Mouse (Mus musculus) hindbrain, embryonic 14.5 days (tissue): ENCODE measurements around the gene Mypn. TPM values are rescaled to one million over a fixed set of nuclear protein-coding genes. Genes with fewer than 3 reads are reported as not detected.
A peak's percentile ranks its signal among the peaks of the same experiment; 100 is the strongest.

ENCODE experiments used
- ATAC-seq: fragments of 200-750 bp; cut with Nextera tagmentation; 2 replicates; pipeline ENCODE4 v1.8.0; 2017; ENCODE audit warnings: moderate number of reproducible peaks, mild to moderate bottlenecking, moderate TSS enrichment, moderate library complexity; ENCODE audit not compliant: low FRiP score
- DNase-seq: peaks from one replicate; pipeline ENCODE4 v3.0.0-alpha.2; 2015; ENCODE audit warnings: low spot score
- H3K27ac ChIP-seq: fragments of 300-500 bp; sonication (generic); 2 replicates; pipeline ENCODE4 v1.5.1; 2014; ENCODE audit warnings: mild to moderate bottlenecking, moderate library complexity
- H3K27me3 ChIP-seq: fragments of 300-500 bp; sonication (generic); 2 replicates; pipeline ENCODE4 v1.6.1; 2014; ENCODE audit warnings: mild to moderate bottlenecking, low read length, mixed read lengths; ENCODE audit not compliant: control insufficient read depth, insufficient read depth
- H3K36me3 ChIP-seq: fragments of 300-500 bp; sonication (generic); replicated peaks from 2 replicates; pipeline ENCODE4 v1.6.1; 2014; ENCODE audit not compliant: control insufficient read depth, insufficient read depth
- H3K4me1 ChIP-seq: fragments of 300-500 bp; sonication (generic); replicated peaks from 2 replicates; pipeline ENCODE4 v1.6.1; 2014; ENCODE audit warnings: antibody characterized with exemption, low read length, mixed read lengths; ENCODE audit not compliant: control insufficient read depth, insufficient read depth
- H3K4me2 ChIP-seq: fragments of 300-500 bp; sonication (generic); replicated peaks from 2 replicates; pipeline ENCODE4 v1.6.1; 2014; ENCODE audit warnings: mild to moderate bottlenecking, moderate library complexity
- H3K4me3 ChIP-seq: fragments of 300-500 bp; sonication (generic); replicated peaks from 2 replicates; pipeline ENCODE4 v1.5.1; 2014; ENCODE audit warnings: mild to moderate bottlenecking, low read length
- H3K9ac ChIP-seq: fragments of 300-500 bp; sonication (generic); 2 replicates; pipeline ENCODE4 v1.6.1; 2014
- H3K9me3 ChIP-seq: fragments of 300-500 bp; sonication (generic); 2 replicates; pipeline ENCODE4 v1.6.1; 2016; ENCODE audit warnings: low read length; ENCODE audit not compliant: control insufficient read depth
- WGBS: fragments of 180-500 bp; shearing (Covaris S2); extraction: QIAGEN DNeasy Blood & Tissue Kit; methylation state at CpG from one replicate; pipeline ENCODE4 v1.1.7; 2014; 5-methylcytosine and 5-hydroxymethylcytosine counted together
- polyA plus RNA-seq: library from polyadenylated mRNA; unstranded; fragments of >200 nt; fragmentation: Nextera tagmentation; extraction: Ambion mirVana; gene quantifications from 2 replicates; pipeline ENCODE4 v1.2.1, GENCODE M21; 2014

Gene Mypn
- polyA plus RNA-seq, 1 experiment from 2014 or later = 0.68 TPM

- H3K36me3 ChIP-seq = no peaks in the 10 kb centered on the region
- H3K27me3 ChIP-seq = no peaks in the 10 kb centered on the region
- WGBS = 73% methylated on average over 5 of the region's 5 CpGs
- no peak overlapping the region for H3K27ac ChIP-seq
- no peak overlapping the region for H3K4me3 ChIP-seq
- DNase-seq (no peak), ATAC-seq (no peak)
- no peak overlapping the region for H3K9ac ChIP-seq
- H3K4me2 ChIP-seq = no peak overlapping the region
- H3K9me3 ChIP-seq = no peaks in the 10 kb centered on the region
- H3K4me1 ChIP-seq = no peaks in the 10 kb centered on the region
Observed at GRCm38 (mm10) chr10:63161240-63161639, 42.5 kb downstream of the Mypn start.

DNA sequence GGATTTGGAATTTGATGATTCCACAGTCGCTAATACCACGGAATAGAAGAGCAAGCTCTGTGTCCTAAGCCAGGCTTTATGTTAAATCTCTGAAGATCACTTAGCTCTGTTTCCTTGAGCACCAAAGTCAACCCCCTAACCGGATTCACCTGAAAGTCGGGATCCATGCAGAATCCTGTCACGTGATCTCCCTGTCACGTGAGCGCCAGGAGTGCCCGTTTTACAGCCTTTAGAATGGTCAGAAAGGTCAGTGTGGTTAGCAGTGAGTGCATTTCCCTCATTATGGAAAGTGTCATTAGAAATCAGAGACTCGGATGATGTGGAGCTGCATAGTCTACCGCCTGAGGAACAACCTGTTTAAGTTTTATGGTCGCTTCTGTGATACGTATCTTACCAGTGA lies 43.1 kb downstream of the Mypn start:
- no peaks in the 10 kb centered on the region for H3K27me3 ChIP-seq
- no peaks in the 10 kb centered on the region for H3K36me3 ChIP-seq
- no peak overlapping the region for H3K4me3 ChIP-seq
- H3K9me3 ChIP-seq = no peaks in the 10 kb centered on the region
- DNase-seq (no peak), ATAC-seq (no peak)
- no peaks in the 10 kb centered on the region for H3K4me1 ChIP-seq
- H3K27ac ChIP-seq = no peak overlapping the region
- H3K4me2 ChIP-seq = no peak overlapping the region
- H3K9ac ChIP-seq = no peak overlapping the region
- 77% methylated on average over 12 of the region's 12 CpGs for WGBS

DNA sequence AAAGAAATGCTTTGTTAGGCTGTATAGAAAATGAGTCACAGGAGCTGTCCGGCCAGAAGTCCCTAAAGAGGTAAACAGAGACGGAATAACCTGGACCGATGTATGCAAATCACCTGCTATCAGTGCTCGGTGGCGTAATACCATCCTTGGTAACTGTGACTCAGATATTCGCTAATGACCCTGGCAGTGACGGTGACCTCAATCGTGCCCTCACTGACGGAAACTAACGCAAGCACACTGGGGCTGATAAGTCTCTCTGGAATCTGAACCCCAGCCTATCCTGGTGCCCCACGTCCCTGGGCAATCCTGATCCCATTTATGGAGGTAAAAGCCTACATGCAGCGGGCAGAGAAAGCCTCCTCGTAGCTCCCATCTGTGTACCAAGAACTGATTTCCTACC lies 45.6 kb downstream of the Mypn start:
- Histone ChIP-seq H3K4me1 (no peaks in the 10 kb centered on the region), H3K9me3 (no peaks in the 10 kb centered on the region), H3K9ac (no peak overlapping the region), H3K4me2 (no peak overlapping the region), H3K27me3 (no peaks in the 10 kb centered on the region), H3K27ac (no peak overlapping the region), H3K36me3 (no peaks in the 10 kb centered on the region), H3K4me3 (no peak overlapping the region)
- ATAC-seq (no peak), DNase-seq (no peak)
- 78% methylated on average over 13 of the region's 13 CpGs for WGBS

DNA sequence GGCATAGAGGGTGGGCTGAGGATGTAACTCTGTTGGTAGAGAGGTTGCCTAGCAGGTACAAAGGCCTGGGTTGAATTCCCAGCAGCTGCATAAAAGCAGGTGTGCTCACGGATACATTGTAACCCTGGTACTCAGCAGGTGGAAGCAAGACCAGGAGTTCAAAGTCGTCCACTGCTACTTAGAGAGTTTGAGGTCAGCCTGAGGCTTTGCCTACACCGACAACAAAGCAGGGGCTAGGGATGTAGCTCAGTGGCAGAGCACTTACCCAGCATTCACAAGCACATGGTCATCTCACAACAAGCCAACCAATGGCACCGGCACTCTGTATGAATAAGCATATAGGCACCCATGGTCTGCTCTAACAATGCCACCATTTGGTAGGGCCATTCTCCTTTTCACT lies 46.3 kb downstream of the Mypn start:
- 93% methylated on average over 4 of the region's 4 CpGs for WGBS
- ATAC-seq = no peak

DNA sequence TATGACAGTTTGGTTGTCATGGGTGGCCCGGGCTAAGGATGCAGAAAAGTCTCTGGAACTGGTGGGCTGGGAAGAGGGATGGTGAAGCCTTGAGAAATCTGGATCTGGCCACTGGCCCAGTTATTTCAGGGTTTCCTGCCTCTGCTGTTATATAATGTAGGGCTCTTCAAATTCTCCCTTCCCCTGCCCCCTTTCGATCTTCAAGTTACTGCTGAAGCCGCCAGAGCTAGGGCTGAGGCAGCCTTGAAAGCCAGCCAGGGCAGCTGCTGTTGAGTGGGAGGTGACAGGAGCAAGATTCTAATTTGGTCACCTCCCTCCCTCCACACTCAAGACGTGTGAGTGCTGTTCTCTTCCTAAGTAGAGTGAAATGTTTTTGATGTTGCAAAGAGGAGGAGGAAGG lies 46.8 kb downstream of the Mypn start:
- no peak for ATAC-seq
- 82% methylated on average over 4 of the region's 4 CpGs for WGBS
- DNase-seq = no peak
- no peaks in the 10 kb centered on the region for H3K9me3 ChIP-seq
- no peak overlapping the region for H3K4me3 ChIP-seq
- H3K27me3 ChIP-seq = no peaks in the 10 kb centered on the region
- H3K27ac ChIP-seq = no peak overlapping the region
- no peaks in the 10 kb centered on the region for H3K4me1 ChIP-seq
- no peak overlapping the region for H3K4me2 ChIP-seq
- no peak overlapping the region for H3K9ac ChIP-seq
- H3K36me3 ChIP-seq = no peaks in the 10 kb centered on the region

More for the DNA sequence above, 46.3 kb downstream of the Mypn start:
- no peak overlapping the region for H3K4me3 ChIP-seq
- H3K4me2 ChIP-seq = no peak overlapping the region
- no peak overlapping the region for H3K27ac ChIP-seq
- H3K36me3 ChIP-seq = no peaks in the 10 kb centered on the region
- H3K9me3 ChIP-seq = no peaks in the 10 kb centered on the region
- DNase-seq = no peak
- no peaks in the 10 kb centered on the region for H3K27me3 ChIP-seq
- no peaks in the 10 kb centered on the region for H3K4me1 ChIP-seq
- no peak overlapping the region for H3K9ac ChIP-seq

- no peak overlapping the region for H3K9ac ChIP-seq
- H3K4me1 ChIP-seq = no peaks in the 10 kb centered on the region
- H3K27me3 ChIP-seq = no peaks in the 10 kb centered on the region
- WGBS = 94% methylated on average over 1 of the region's 1 CpGs
- no peak overlapping the region for H3K27ac ChIP-seq
- no peaks in the 10 kb centered on the region for H3K9me3 ChIP-seq
- ATAC-seq = no peak
- H3K4me2 ChIP-seq = no peak overlapping the region
- DNase-seq = no peak
- no peaks in the 10 kb centered on the region for H3K36me3 ChIP-seq
- H3K4me3 ChIP-seq = no peak overlapping the region
Observed at GRCm38 (mm10) chr10:63156351-63156750, 47.4 kb downstream of the Mypn start.

DNA sequence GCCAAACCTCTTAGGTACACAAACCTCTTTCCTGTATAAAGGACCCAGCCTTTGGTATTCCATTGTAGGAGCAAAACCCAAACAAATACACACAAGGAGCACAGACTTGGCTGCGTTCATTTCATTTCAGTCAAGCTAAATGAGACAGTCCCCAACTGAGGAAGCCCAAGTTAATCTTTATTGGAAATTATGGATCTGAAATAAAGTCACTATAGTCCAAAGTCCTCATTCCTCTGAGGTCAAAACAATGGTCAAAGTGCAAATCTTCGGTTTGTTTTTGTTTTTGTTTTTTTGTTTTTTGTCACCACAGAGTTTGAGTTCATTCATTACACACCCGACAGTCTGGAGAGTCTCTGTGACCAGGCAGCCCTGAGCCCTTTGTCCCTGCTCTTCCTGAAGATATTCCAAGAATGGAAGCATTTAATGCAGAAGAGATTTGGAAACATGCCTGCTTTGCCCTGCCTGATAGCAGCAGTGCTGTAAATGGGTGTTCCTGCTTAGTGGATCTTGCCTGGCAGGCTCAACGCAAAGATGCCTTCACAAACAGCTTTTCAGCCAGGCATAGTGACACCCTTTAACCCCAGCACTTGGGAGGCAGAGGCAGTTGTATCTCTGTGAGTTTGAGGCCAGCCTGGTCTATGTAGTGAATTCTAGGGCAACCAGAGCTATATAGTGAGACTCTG lies 47.9 kb downstream of the Mypn start:
- Histone ChIP-seq H3K27me3 (no peaks in the 10 kb centered on the region), H3K27ac (no peak overlapping the region), H3K4me1 (no peaks in the 10 kb centered on the region), H3K9me3 (no peaks in the 10 kb centered on the region), H3K36me3 (no peaks in the 10 kb centered on the region), H3K4me2 (no peak overlapping the region), H3K9ac (no peak overlapping the region), H3K4me3 (no peak overlapping the region)
- ATAC-seq (no peak), DNase-seq (no peak)
- 76% methylated on average over 4 of the region's 4 CpGs for WGBS

GRCm38 (mm10) chr10:63154726-63155125 lies 49.0 kb downstream of the Mypn start:
- no peaks in the 10 kb centered on the region for H3K9me3 ChIP-seq
- no peak overlapping the region for H3K4me3 ChIP-seq
- no peak overlapping the region for H3K9ac ChIP-seq
- ATAC-seq (no peak), DNase-seq (no peak)
- 92% methylated on average over 4 of the region's 4 CpGs for WGBS
- H3K36me3 ChIP-seq = no peaks in the 10 kb centered on the region
- no peaks in the 10 kb centered on the region for H3K4me1 ChIP-seq
- no peak overlapping the region for H3K27ac ChIP-seq
- H3K4me2 ChIP-seq = no peak overlapping the region
- no peaks in the 10 kb centered on the region for H3K27me3 ChIP-seq

DNA sequence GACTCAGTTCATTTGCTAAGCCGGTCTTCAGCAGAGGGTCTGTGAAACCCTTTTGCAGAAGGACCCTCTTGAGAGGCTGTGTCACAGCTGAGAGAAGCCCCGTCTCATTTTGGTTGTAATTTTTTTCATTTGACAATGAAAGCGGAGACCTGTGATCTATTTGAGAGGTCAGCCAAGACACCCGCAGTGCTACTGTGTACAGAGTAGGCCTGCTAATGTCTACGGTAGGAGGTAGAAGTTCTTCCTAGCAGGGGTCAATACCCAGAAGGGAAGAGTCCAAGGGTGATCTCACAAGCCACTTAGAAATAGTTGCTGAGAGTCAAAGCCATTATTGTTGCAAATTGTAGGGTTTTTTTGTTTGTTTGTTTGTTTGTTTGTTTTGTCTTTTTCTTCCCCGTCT lies 49.5 kb downstream of the Mypn start:
- H3K27ac ChIP-seq = no peak overlapping the region
- H3K4me2 ChIP-seq = no peak overlapping the region
- no peak overlapping the region for H3K4me3 ChIP-seq
- H3K27me3 ChIP-seq = no peaks in the 10 kb centered on the region
- no peaks in the 10 kb centered on the region for H3K4me1 ChIP-seq
- no peaks in the 10 kb centered on the region for H3K9me3 ChIP-seq
- no peak overlapping the region for H3K9ac ChIP-seq
- DNase-seq = no peak
- 82% methylated on average over 6 of the region's 6 CpGs for WGBS
- no peak for ATAC-seq
- no peaks in the 10 kb centered on the region for H3K36me3 ChIP-seq

GRCm38 (mm10) chr10:63153563-63153962 lies 50.2 kb downstream of the Mypn start:
- ATAC-seq = no peak
- Histone ChIP-seq H3K4me3 (no peak overlapping the region), H3K4me1 (no peaks in the 10 kb centered on the region), H3K9me3 (no peaks in the 10 kb centered on the region), H3K36me3 (no peaks in the 10 kb centered on the region), H3K4me2 (no peak overlapping the region), H3K27me3 (no peaks in the 10 kb centered on the region), H3K27ac (no peak overlapping the region), H3K9ac (no peak overlapping the region)
- peak; percentile 59 for DNase-seq
- WGBS = 35% methylated on average over 3 of the region's 3 CpGs
